Mouse (Mus musculus) left cerebral cortex, adult 2 months (tissue): ENCODE data around the gene Nat8f6. TPM values are rescaled to one million over a fixed set of nuclear protein-coding genes. Genes with fewer than 3 reads are reported as not detected.

Experiments
- microRNA-seq, 2 experiments: library from miRNA; unstranded; fragments of <30 nt; microRNA quantifications; one replicate each; pipeline ENCODE4 v1.2.0; 2021
- total RNA-seq, 2 experiments: library from RNA; stranded (reverse); gene quantifications; 2 replicates each; pipeline ENCODE4 v1.2.3; 2021

Nat8f6 gene
- total RNA-seq, 2 experiments from 2014 or later = 2.3 TPM

Small RNAs within 50 kb of the gene (microRNA-seq; reads per million reads assigned to microRNA genes)
- 0 reads per million in 2 experiments for gene Mir6375

Other genes with a start within 250 kb of the Nat8f6 start
- gene Alms1, start 233.4 kb downstream of the Nat8f6 start, total RNA-seq = 10 to 100 TPM in 1 of 2 experiments, 1 to 10 TPM in 1; 9.5 to 10.4 TPM
- gene Nat8f7, start 107.7 kb downstream of the Nat8f6 start, total RNA-seq = 1 to 10 TPM; 3.8 to 4.5 TPM
- gene Nat8f3, start 55.2 kb downstream of the Nat8f6 start, total RNA-seq = 1 to 10 TPM; 4.5 to 5.9 TPM
- gene Nat8f5, start within 50 bp of the Nat8f6 start, total RNA-seq = 1 to 10 TPM; 3.2 to 8.4 TPM
- 1 to 10 TPM; 2.8 to 4.4 TPM for gene Nat8, start 11.1 kb upstream of the Nat8f6 start, total RNA-seq
- 1 to 10 TPM; 2.1 to 2.7 TPM for gene Nat8f2, start 48.2 kb upstream of the Nat8f6 start, total RNA-seq
- gene Nat8f4, start 83.9 kb upstream of the Nat8f6 start, total RNA-seq = 1 to 10 TPM; 5.3 to 7.4 TPM
- 10 to 100 TPM; 52.3 to 54.3 TPM for gene Tprkb, start 90.9 kb upstream of the Nat8f6 start, total RNA-seq
- 10 to 100 TPM; 25.6 to 27.9 TPM for gene Nat8f1, start 94.7 kb upstream of the Nat8f6 start, total RNA-seq
- gene Dusp11, start 140.7 kb upstream of the Nat8f6 start, total RNA-seq = 10 to 100 TPM; 78.1 to 88.9 TPM
- not detected for gene Figla, start 195.2 kb upstream of the Nat8f6 start, total RNA-seq
- 100 to 1,000 TPM; 222 to 223 TPM for gene Add2, start 207.7 kb upstream of the Nat8f6 start, total RNA-seq